Mouse (Mus musculus): ENCODE results near the gene Gm11361. TPM values are rescaled to one million over a fixed set of nuclear protein-coding genes. Genes with fewer than 3 reads are reported as not detected.

The Gm11361 gene
- 43.6 and 48.4 TPM in 2 replicates for total RNA-seq (2012; rRNA removed)

DNA sequence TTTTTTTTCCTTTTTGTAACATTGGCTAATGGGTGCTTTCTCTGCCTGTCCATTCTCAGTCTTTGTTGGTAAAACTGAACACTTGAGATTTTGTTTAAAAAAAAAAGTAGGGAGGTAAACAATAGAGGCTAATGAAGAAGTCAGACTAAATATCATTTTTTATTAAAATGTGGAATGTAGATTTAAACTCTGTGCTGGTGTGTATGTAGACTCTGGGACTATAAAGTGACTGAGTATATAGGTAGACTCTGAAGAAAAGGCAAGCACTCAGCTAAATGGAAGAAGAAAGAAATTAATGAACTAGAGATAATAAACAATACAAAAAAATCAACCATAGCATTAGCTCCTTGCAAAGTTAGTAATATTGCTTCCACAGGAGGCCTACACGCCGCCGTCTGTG lies at the start of gene Gm11361:
TSS of gene Gm11361 (plus strand) at position 301 of the 400 bp plus-strand sequence.
- TF ChIP-seq HCFC1 (IDR thresholded peaks at IDR 0.05; ENCODE audit: borderline replicate concordance, insufficient read depth, low read length) (no peak), CHD2 (IDR thresholded peaks at IDR 0.05; ENCODE audit: low read depth, low read length) (no peak), ZC3H11A (IDR thresholded peaks at IDR 0.05; ENCODE audit: borderline replicate concordance, low read depth, low read length) (no peak), MAFK (IDR thresholded peaks at IDR 0.05; ENCODE audit: insufficient read depth, low read depth, low read length) (no peak), ZNF384 (IDR thresholded peaks at IDR 0.05; ENCODE audit: low read depth, low read length) (no peak)
- no peaks in the 10 kb centered on the region for H3K9me3 ChIP-seq (ENCODE audit: control insufficient read depth, insufficient read depth, low read depth, low read length)
- no peaks in the 10 kb centered on the region for H3K36me3 ChIP-seq (ENCODE audit: control insufficient read depth, insufficient read depth, low read length, poor library complexity, severe bottlenecking)
- no peak within 1 kb of the TSS for H3K27ac ChIP-seq (ENCODE audit: insufficient read depth, low read depth, low read length, poor library complexity, severe bottlenecking)
- no peaks in the 10 kb centered on the region for H3K4me1 ChIP-seq (ENCODE audit: control insufficient read depth in 2 of 2, insufficient read depth in 2 of 2, low read length in 2 of 2, poor library complexity in 1 of 2)
- H3K9ac ChIP-seq (ENCODE audit: insufficient read depth, low read depth, low read length, poor library complexity, severe bottlenecking) = no peak within 1 kb of the TSS
- in situ Hi-C loops (cut with MboI; ENCODE audit: low sequenced_read_pairs in 2 of 2, unreplicated experiment in 2 of 2) = no loop called here
- no peak within 1 kb of the TSS for H3K4me3 ChIP-seq (ENCODE audit: insufficient read depth in 1 of 2, low read depth in 1 of 2, low read length in 2 of 2, poor library complexity in 1 of 2, severe bottlenecking in 1 of 2)
- no peak for DNase-seq (ENCODE audit: low read depth, low spot score)

DNA sequence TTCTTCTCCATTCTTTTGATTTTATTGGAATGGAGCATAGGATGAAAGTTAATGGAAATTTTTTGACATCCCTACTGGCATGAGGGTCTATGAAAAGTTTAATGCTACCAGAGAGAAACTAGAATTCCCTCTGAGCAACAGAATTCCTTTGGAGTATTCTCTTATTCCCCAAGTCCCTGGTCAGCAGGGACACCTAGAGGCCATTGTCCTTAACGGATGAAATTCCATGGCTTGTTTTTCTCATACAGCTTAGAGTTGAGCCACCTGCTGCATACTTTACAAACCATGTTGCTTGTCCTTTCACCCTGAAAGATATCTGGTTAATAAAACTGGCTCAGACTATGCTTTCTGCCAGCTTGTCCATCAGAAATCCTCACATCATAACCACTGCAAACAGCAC lies 7.1 kb downstream of the Gm11361 start:
- Histone ChIP-seq H3K9ac (ENCODE audit: insufficient read depth, low read depth, low read length, poor library complexity, severe bottlenecking) (no peak overlapping the region), H3K9me3 (ENCODE audit: control insufficient read depth, insufficient read depth, low read depth, low read length) (no peaks in the 10 kb centered on the region), H3K36me3 (ENCODE audit: control insufficient read depth, insufficient read depth, low read length, poor library complexity, severe bottlenecking) (no peaks in the 10 kb centered on the region), H3K27ac (ENCODE audit: insufficient read depth, low read depth, low read length, poor library complexity, severe bottlenecking) (no peak overlapping the region), H3K4me3 (ENCODE audit: insufficient read depth in 1 of 2, low read depth in 1 of 2, low read length in 2 of 2, poor library complexity in 1 of 2, severe bottlenecking in 1 of 2) (no peak overlapping the region), H3K4me1 (ENCODE audit: control insufficient read depth in 2 of 2, insufficient read depth in 2 of 2, low read length in 2 of 2, poor library complexity in 1 of 2) (no peaks in the 10 kb centered on the region)
- in situ Hi-C loops (cut with MboI; ENCODE audit: low sequenced_read_pairs in 2 of 2, unreplicated experiment in 2 of 2) = no loop called here
- TF ChIP-seq HCFC1 (IDR thresholded peaks at IDR 0.05; ENCODE audit: borderline replicate concordance, insufficient read depth, low read length) (no peak), CHD2 (IDR thresholded peaks at IDR 0.05; ENCODE audit: low read depth, low read length) (no peak), MAFK (IDR thresholded peaks at IDR 0.05; ENCODE audit: insufficient read depth, low read depth, low read length) (no peak), ZC3H11A (IDR thresholded peaks at IDR 0.05; ENCODE audit: borderline replicate concordance, low read depth, low read length) (no peak), ZNF384 (IDR thresholded peaks at IDR 0.05; ENCODE audit: low read depth, low read length) (no peak)
- DNase-seq (ENCODE audit: low read depth, low spot score) = no peak

DNA sequence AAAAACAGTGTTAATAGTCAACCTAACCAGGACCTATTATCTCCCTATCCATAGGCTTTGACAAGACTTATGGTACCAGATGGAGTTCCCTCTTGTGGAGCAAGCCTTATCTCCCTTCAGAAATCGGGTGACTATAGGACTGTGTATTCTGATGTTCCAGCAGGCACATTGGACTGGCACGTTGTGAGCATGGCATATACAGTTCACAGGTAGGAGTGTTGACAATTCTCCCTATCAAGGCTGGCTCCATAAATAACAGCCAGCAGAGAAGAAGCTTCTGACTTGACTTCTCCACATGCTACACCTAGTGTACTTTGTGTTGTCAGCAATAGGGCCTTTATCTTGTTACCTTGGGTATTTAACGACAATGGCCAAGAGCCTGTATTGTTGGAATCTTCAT lies 30.0 kb downstream of the Gm11361 start:
- H3K4me3 ChIP-seq (ENCODE audit: insufficient read depth in 1 of 2, low read depth in 1 of 2, low read length in 2 of 2, poor library complexity in 1 of 2, severe bottlenecking in 1 of 2) = no peak overlapping the region
- no peaks in the 10 kb centered on the region for H3K4me1 ChIP-seq (ENCODE audit: control insufficient read depth in 2 of 2, insufficient read depth in 2 of 2, low read length in 2 of 2, poor library complexity in 1 of 2)
- no peak overlapping the region for H3K9ac ChIP-seq (ENCODE audit: insufficient read depth, low read depth, low read length, poor library complexity, severe bottlenecking)
- in situ Hi-C loops (cut with MboI; ENCODE audit: low sequenced_read_pairs in 2 of 2, unreplicated experiment in 2 of 2) = no loop called here
- H3K27ac ChIP-seq (ENCODE audit: insufficient read depth, low read depth, low read length, poor library complexity, severe bottlenecking) = no peak overlapping the region
- H3K36me3 ChIP-seq (ENCODE audit: control insufficient read depth, insufficient read depth, low read length, poor library complexity, severe bottlenecking) = no peaks in the 10 kb centered on the region
- no peaks in the 10 kb centered on the region for H3K9me3 ChIP-seq (ENCODE audit: control insufficient read depth, insufficient read depth, low read depth, low read length)
- DNase-seq (ENCODE audit: low read depth, low spot score) = no peak
- TF ChIP-seq ZNF384 (IDR thresholded peaks at IDR 0.05; ENCODE audit: low read depth, low read length) (no peak), CHD2 (IDR thresholded peaks at IDR 0.05; ENCODE audit: low read depth, low read length) (no peak), ZC3H11A (IDR thresholded peaks at IDR 0.05; ENCODE audit: borderline replicate concordance, low read depth, low read length) (no peak), MAFK (IDR thresholded peaks at IDR 0.05; ENCODE audit: insufficient read depth, low read depth, low read length) (no peak), HCFC1 (IDR thresholded peaks at IDR 0.05; ENCODE audit: borderline replicate concordance, insufficient read depth, low read length) (no peak)

GRCm38 (mm10) chr13:28294272-28294671 lies 36.9 kb downstream of the Gm11361 start:
- H3K4me3 ChIP-seq (ENCODE audit: insufficient read depth in 1 of 2, low read depth in 1 of 2, low read length in 2 of 2, poor library complexity in 1 of 2, severe bottlenecking in 1 of 2) = no peak overlapping the region
- H3K36me3 ChIP-seq (ENCODE audit: control insufficient read depth, insufficient read depth, low read length, poor library complexity, severe bottlenecking) = no peaks in the 10 kb centered on the region
- DNase-seq (ENCODE audit: low read depth, low spot score) = no peak
- in situ Hi-C loops (cut with MboI; ENCODE audit: low sequenced_read_pairs in 2 of 2, unreplicated experiment in 2 of 2) = no loop called here
- no peaks in the 10 kb centered on the region for H3K9me3 ChIP-seq (ENCODE audit: control insufficient read depth, insufficient read depth, low read depth, low read length)
- TF ChIP-seq MAFK (IDR thresholded peaks at IDR 0.05; ENCODE audit: insufficient read depth, low read depth, low read length) (no peak), ZNF384 (IDR thresholded peaks at IDR 0.05; ENCODE audit: low read depth, low read length) (no peak)
- peaks cover 0 to 4% of the 10 kb centered on the region in 2 experiments; a peak in 2 of 4 replicates for H3K4me1 ChIP-seq (ENCODE audit: control insufficient read depth in 2 of 2, insufficient read depth in 2 of 2, low read length in 2 of 2, poor library complexity in 1 of 2)
- no peak overlapping the region for H3K27ac ChIP-seq (ENCODE audit: insufficient read depth, low read depth, low read length, poor library complexity, severe bottlenecking)
- H3K9ac ChIP-seq (ENCODE audit: insufficient read depth, low read depth, low read length, poor library complexity, severe bottlenecking) = no peak overlapping the region

DNA sequence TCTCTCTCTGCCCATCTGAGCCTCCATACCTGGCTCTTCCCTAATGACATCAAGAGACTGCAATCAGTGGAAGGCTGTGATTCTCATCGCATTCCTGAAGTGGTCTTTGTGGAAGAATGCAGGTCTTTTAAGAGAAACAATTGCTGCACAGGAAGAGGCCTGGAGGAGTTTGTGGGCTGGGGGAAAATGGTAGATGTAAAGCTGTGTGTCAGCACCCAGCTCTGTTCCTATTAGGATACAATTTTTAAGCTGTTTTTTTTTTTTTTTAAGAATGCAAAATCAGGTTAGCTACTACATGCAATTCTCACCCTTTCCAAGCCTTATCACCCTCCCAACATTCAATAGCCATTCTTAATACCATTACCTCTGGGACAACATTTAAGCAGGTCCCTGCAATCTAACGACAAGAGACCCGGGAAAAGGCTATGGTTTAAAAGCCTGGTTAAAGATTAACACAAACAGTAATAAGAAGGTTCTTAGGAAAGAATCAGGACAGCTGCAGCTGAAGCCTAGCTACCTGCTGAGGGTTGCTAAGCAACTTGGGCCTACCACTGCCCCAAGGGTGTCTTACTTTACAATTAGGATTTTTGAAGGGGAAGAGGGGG lies 37.5 kb downstream of the Gm11361 start:
- TF ChIP-seq ZC3H11A (IDR thresholded peaks at IDR 0.05; ENCODE audit: borderline replicate concordance, low read depth, low read length) (no peak), MAFK (IDR thresholded peaks at IDR 0.05; ENCODE audit: insufficient read depth, low read depth, low read length) (no peak), CHD2 (IDR thresholded peaks at IDR 0.05; ENCODE audit: low read depth, low read length) (no peak), HCFC1 (IDR thresholded peaks at IDR 0.05; ENCODE audit: borderline replicate concordance, insufficient read depth, low read length) (no peak), ZNF384 (IDR thresholded peaks at IDR 0.05; ENCODE audit: low read depth, low read length) (no peak)
- no peak overlapping the region for H3K9ac ChIP-seq (ENCODE audit: insufficient read depth, low read depth, low read length, poor library complexity, severe bottlenecking)

More for the DNA sequence above, 37.5 kb downstream of the Gm11361 start:
- H3K27ac ChIP-seq (ENCODE audit: insufficient read depth, low read depth, low read length, poor library complexity, severe bottlenecking) = no peak overlapping the region; the same call in 1 of the 2 replicates
- H3K9me3 ChIP-seq (ENCODE audit: control insufficient read depth, insufficient read depth, low read depth, low read length) = no peaks in the 10 kb centered on the region
- H3K36me3 ChIP-seq (ENCODE audit: control insufficient read depth, insufficient read depth, low read length, poor library complexity, severe bottlenecking) = no peaks in the 10 kb centered on the region
- peaks cover 0 to 4% of the 10 kb centered on the region in 2 experiments; a peak in 2 of 4 replicates for H3K4me1 ChIP-seq (ENCODE audit: control insufficient read depth in 2 of 2, insufficient read depth in 2 of 2, low read length in 2 of 2, poor library complexity in 1 of 2)
- in situ Hi-C loops (cut with MboI; ENCODE audit: low sequenced_read_pairs in 2 of 2, unreplicated experiment in 2 of 2) = no loop called here
- H3K4me3 ChIP-seq (ENCODE audit: insufficient read depth in 1 of 2, low read depth in 1 of 2, low read length in 2 of 2, poor library complexity in 1 of 2, severe bottlenecking in 1 of 2) = no peak overlapping the region
- DNase-seq (ENCODE audit: low read depth, low spot score) = peak; percentile 28
